Mouse (Mus musculus) heart, embryonic 10.5 days (tissue): ENCODE data around the gene Vgf. TPM values are rescaled to one million over a fixed set of nuclear protein-coding genes. Genes with fewer than 3 reads are reported as not detected.
A peak's percentile ranks its signal among the peaks of the same experiment; 100 is the strongest.

Experiments used
- DNase-seq: peaks from one replicate; pipeline ENCODE4 v3.0.0-alpha.2; 2017; ENCODE audit warnings: low spot score
- H3K27ac ChIP-seq: fragments of 300-500 bp; sonication (generic); 2 replicates; pipeline ENCODE4 v1.5.1; 2016; ENCODE audit warnings: mild to moderate bottlenecking
- H3K27me3 ChIP-seq: fragments of 300-500 bp; sonication (generic); 2 replicates; pipeline ENCODE4 v1.6.1; 2016; ENCODE audit warnings: mild to moderate bottlenecking; ENCODE audit not compliant: poor library complexity, insufficient read depth, severe bottlenecking
- H3K36me3 ChIP-seq: fragments of 300-500 bp; sonication (generic); 2 replicates; pipeline ENCODE4 v1.6.1; 2016; ENCODE audit warnings: mild to moderate bottlenecking, moderate library complexity
- H3K4me1 ChIP-seq: fragments of 300-500 bp; sonication (generic); 2 replicates; pipeline ENCODE4 v1.6.1; 2016; ENCODE audit warnings: mild to moderate bottlenecking
- H3K4me3 ChIP-seq: fragments of 300-500 bp; sonication (generic); 2 replicates; pipeline ENCODE4 v1.5.1; 2016; ENCODE audit warnings: mild to moderate bottlenecking, moderate library complexity
- H3K9me3 ChIP-seq: fragments of 300-500 bp; sonication (generic); 2 replicates; pipeline ENCODE4 v1.6.1; 2016; ENCODE audit warnings: mild to moderate bottlenecking, moderate library complexity
- WGBS: fragments of 180-500 bp; shearing (Covaris S2); methylation state at CpG from one replicate; pipeline ENCODE4 v1.1.7; 2016; 5-methylcytosine and 5-hydroxymethylcytosine counted together
- polyA plus RNA-seq: library from polyadenylated mRNA; unstranded; fragments of >200 nt; fragmentation: Nextera tagmentation; extraction: Ambion mirVana; gene quantifications from 2 replicates; pipeline ENCODE4 v1.2.1, GENCODE M21; 2016

Gene Vgf
- polyA plus RNA-seq, 1 experiment from 2014 or later, result not detected

DNA sequence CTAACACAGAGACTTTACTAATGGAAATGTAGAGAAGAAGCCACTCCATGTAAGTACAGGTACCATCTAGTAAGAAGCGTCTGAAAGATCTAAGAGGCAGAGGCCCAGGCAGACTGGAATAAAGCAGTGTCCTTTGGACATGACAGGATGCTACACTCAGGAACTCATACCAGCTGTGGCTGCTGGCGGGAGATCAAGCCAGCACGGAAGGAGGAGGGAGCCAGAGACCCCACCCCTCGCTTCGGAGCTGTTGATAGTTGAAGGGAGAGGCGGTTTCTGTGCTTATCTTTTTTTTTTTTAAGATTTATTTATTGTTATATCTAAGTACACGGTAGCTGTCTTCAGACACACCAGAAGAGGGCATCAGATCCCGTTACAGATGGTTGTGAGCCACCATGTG is 18.9 kb upstream of the Vgf start:
- Histone ChIP-seq H3K4me1 (no peaks in the 10 kb centered on the region), H3K9me3 (no peaks in the 10 kb centered on the region), H3K27ac (no peak overlapping the region), H3K4me3 (no peak overlapping the region), H3K36me3 (no peaks in the 10 kb centered on the region), H3K27me3 (peaks cover 7% of the 10 kb centered on the region; the same call in 1 of the 2 replicates)
- 49% methylated on average over 8 of the region's 8 CpGs for WGBS
- DNase-seq, result no peak

DNA sequence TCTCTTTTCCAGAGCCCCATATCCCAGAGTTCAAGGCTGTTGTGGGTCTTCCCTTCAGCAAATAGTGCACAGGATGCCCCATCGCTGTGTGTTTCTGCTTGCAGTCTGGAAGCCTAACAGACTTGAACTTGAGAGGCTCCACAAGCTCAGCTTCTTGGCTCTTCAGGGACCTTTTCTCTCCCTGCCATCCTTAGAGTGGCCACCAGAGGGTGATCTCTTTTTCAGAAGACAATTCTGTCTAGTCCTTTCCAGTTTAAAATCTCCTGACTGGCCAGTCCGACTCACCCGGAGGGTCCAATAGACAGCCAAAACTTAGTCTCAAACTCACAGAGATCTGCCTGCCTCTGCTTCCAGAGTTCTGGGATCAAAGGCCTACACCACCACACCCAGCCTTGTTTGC is 16.2 kb upstream of the Vgf start:
- 27% methylated on average over 3 of the region's 3 CpGs for WGBS
- no peak overlapping the region for H3K4me3 ChIP-seq
- no peaks in the 10 kb centered on the region for H3K36me3 ChIP-seq
- H3K4me1 ChIP-seq, result no peaks in the 10 kb centered on the region
- H3K9me3 ChIP-seq, result no peaks in the 10 kb centered on the region
- no peak for DNase-seq
- H3K27me3 ChIP-seq, result peaks cover 7% of the 10 kb centered on the region; the same call in 1 of the 2 replicates
- H3K27ac ChIP-seq, result no peak overlapping the region

DNA sequence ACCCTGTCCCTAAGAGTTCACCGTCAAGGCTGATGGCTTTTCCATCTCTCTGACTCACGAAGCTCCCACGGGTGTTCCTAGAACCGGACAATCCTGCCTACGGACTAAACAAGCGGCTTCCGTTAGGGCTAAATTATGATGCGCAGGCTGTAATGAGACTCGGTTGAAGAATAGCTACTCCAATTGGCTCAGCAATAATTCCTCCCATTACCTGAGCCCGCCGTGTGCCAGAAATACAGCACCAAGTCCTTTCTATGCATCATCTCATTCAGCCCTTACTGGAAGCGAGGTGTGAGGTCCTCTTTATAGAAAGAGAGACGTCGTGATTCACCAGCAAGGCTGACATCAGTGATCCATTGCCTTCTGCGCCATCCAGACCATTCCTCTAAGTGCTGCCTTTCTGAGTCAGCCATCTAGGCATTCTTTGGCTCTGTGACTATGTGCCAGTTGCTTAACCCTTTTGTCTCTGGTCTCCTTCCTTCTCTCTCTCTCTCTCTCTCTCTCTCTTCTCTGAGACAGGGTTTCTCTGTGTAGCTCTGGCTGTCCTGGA is 13.7 kb upstream of the Vgf start:
- H3K4me3 ChIP-seq, result no peak overlapping the region
- no peak for DNase-seq
- H3K4me1 ChIP-seq, result no peaks in the 10 kb centered on the region
- H3K9me3 ChIP-seq, result no peaks in the 10 kb centered on the region
- no peaks in the 10 kb centered on the region for H3K36me3 ChIP-seq
- WGBS, result 77% methylated on average over 15 of the region's 15 CpGs
- H3K27ac ChIP-seq, result no peak overlapping the region
- H3K27me3 ChIP-seq, result peaks cover 7% of the 10 kb centered on the region; the same call in 1 of the 2 replicates

DNA sequence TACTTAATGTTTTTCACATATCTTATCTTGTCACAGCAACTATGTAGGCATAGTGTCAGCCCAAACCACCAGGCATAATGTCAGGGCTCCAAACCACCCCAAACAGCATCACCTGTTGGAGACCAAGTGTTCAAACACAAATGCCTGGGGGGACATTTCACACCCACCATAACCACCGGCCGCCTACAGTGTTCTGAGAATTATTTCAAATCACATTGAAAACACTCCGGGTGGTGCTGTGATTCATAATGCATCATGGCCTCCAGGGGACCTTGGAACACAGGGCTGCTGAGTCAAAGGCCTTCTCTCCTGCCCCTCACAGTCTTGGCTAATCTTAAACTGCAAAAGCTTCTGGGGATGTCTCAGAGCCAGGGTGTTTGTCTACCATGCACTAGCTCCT is 10.3 kb upstream of the Vgf start:
- WGBS, result 81% methylated on average over 3 of the region's 3 CpGs
- Histone ChIP-seq H3K27ac (no peak overlapping the region), H3K36me3 (no peaks in the 10 kb centered on the region), H3K9me3 (no peaks in the 10 kb centered on the region), H3K4me1 (no peaks in the 10 kb centered on the region), H3K4me3 (no peak overlapping the region), H3K27me3 (no peaks in the 10 kb centered on the region)
- no peak for DNase-seq

DNA sequence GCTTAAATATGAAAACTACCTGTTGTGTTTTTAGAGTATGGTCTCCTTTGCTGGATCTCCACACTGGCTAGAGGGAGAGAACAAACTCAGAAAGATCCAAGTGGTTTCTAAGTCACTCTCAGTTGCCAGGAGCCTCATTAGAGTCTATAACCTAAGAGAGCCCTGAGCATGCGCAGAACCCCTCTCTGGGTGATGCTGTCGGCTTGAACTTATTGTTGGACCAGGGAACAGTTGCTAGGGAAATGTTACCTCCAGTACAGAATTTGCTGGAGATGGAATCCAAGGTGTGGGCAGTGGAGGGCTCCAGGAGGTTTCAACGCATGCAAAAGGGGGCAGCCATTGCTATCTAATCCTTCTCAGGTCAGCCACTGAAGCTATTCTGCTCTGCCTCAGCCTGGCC is 1.9 kb upstream of the Vgf start:
- no peak for DNase-seq
- WGBS, result 46% methylated on average over 3 of the region's 3 CpGs
- H3K9me3 ChIP-seq, result no peaks in the 10 kb centered on the region

DNA sequence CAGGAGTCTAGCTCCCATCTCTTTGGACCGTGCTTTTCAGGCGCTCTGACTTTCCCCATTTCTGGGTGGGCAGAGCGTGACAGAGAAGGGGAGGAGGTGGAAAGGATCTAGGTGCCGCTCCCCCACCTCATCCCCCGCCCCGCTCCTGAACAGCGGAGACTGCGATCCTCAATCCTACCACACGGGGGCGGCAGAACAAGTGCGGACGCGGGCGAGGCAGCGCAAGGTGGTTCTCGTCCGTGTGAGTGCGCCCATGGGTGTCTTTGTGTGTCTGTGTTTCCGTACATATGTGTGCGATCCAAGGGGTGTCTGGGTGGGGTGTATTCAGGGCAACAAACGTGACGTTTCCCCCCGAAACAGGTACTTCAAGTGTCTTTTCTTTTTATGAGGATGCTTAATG is 1.1 kb upstream of the Vgf start:
- peak overlapping the region; percentile 27; the same call in 1 of the 2 replicates for H3K4me3 ChIP-seq
- no peak overlapping the region for H3K27ac ChIP-seq
- no peaks in the 10 kb centered on the region for H3K36me3 ChIP-seq
- H3K4me1 ChIP-seq, result peaks cover 15% of the 10 kb centered on the region
- no peak for DNase-seq
- H3K27me3 ChIP-seq, result peaks cover 63% of the 10 kb centered on the region
- WGBS, result under 1% methylated on average over 23 of the region's 23 CpGs
- H3K9me3 ChIP-seq, result no peaks in the 10 kb centered on the region

More for the DNA sequence above, 1.9 kb upstream of the Vgf start:
- Histone ChIP-seq H3K27me3 (peaks cover 56% of the 10 kb centered on the region), H3K4me1 (peaks cover 8% of the 10 kb centered on the region), H3K36me3 (no peaks in the 10 kb centered on the region), H3K4me3 (no peak overlapping the region), H3K27ac (no peak overlapping the region)

DNA sequence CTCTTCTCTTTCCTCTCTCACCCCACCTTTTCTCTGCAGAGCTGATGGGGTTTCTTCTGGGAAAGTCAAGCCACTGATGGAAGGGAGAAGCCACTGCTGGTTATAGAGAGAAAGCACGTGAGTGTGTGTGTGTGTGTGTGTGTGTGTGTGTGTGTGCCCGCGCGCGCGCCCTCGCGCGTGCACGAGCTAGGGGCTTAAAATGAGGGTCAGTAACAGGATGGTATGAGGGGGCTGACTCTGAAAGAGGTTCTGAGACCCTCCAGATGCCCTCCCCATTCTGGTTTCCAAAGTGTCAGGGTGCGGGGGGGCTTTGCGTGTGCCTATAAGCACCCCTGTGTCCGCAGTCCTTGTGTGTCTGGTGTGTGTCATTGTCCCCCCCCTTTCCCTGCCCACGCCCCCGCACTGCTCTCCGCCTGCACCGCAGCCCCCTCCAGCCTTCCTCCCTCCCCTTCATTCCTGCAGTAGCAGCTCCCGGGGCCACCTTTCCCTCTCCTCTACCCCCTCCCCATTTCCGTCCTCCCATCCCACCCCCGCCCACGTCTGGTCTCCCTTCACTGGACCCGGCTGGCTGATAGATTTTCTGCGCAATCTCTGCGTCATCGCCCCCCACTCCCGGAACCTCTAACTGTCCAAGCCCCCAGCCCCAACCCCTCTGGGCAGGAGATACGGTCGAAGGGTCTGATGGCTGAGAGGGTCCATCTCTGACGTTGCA is 2.5 kb downstream of the Vgf start:
- DNase-seq, result no peak
- WGBS, result 5% methylated on average over 28 of the region's 29 CpGs
- H3K36me3 ChIP-seq, result no peaks in the 10 kb centered on the region
- H3K4me3 ChIP-seq, result peak overlapping the region; percentile 54
- H3K27me3 ChIP-seq, result peaks cover 92% of the 10 kb centered on the region
- H3K9me3 ChIP-seq, result no peaks in the 10 kb centered on the region
- H3K27ac ChIP-seq, result no peak overlapping the region
- peaks cover 41% of the 10 kb centered on the region for H3K4me1 ChIP-seq

DNA sequence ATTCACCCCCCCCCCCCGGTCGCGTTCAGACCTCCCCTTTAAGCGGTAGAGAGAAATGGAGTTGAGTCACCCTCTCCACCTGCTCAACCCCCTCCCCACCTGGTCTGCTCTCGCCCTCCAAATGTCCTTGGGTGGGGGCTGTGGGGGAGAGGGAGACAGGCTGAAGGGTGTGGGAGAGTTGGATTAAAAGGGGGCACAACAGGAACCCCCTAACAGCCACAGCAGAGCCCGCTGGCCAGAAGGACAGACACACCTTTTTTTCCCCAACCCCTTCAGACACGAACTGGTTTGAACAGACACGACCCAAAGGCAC is 3.0 kb downstream of the Vgf start:
- 2% methylated on average over 8 of the region's 8 CpGs for WGBS
- Histone ChIP-seq H3K36me3 (no peaks in the 10 kb centered on the region), H3K4me3 (peak overlapping the region; percentile 54), H3K27ac (no peak overlapping the region), H3K27me3 (peaks cover 92% of the 10 kb centered on the region), H3K4me1 (peaks cover 41% of the 10 kb centered on the region), H3K9me3 (no peaks in the 10 kb centered on the region)
- DNase-seq, result no peak

DNA sequence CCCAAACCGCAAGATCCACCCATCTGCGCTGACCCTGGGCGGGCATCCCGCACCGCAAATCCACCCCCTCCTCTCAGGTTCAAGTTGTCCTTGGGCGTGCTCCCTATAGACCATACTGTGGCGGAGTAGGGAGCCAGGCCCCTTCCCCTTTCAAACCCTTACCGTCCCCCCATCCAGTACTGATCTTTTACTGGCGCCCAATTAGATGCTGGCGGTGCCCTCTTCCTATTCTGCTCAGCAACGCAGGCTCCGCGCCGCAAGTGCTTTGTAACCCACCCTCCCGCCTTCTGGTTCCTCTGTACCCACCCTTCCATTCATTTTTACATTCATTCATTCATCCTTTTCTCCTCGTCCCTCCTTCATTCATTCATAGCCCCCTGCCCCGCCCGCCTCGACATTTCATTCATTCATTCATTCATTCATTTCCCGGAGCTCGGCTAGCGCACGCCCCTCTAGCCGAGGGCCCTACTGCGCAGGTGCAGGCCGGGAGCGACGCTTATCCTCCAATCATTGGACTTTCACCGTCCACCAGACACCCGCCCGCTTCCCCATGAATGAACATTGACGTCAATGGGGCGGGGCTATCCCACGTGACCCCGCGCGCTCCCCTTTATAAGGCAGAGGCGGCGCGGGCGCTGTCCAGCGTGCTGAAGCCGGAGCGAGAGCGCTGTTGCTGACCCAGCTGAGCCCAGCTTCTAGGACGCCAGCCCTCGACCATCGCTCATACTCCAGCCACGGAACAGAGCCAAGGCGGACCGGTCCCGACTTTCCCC is 3.6 kb downstream of the Vgf start:
- Histone ChIP-seq H3K27me3 (peaks cover 91% of the 10 kb centered on the region), H3K27ac (no peak overlapping the region), H3K4me3 (peak overlapping the region; percentile 54), H3K36me3 (no peaks in the 10 kb centered on the region), H3K4me1 (peaks cover 41% of the 10 kb centered on the region), H3K9me3 (no peaks in the 10 kb centered on the region)
- under 1% methylated on average over 52 of the region's 52 CpGs for WGBS
- peak; percentile 98 for DNase-seq

DNA sequence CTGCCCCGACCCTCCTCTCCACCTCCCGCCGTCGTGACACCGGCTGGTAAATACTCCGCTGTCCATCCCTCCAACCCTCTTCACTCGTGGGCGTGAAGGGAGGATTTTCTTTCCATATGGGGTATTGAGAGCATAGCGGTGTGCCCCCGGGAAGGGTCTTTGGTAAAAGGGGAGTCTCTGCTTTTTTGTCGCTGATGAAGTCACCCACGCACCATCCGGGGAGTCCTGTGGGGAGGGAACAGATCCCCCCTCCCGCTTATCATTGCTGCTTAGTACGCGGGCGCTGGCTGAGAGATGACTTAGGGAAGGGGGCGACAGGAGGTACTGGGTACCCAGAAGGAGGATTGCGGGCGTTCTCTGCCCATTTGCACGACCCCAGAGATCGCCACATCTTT is 4.2 kb downstream of the Vgf start:
- 16% methylated on average over 22 of the region's 22 CpGs for WGBS

DNA sequence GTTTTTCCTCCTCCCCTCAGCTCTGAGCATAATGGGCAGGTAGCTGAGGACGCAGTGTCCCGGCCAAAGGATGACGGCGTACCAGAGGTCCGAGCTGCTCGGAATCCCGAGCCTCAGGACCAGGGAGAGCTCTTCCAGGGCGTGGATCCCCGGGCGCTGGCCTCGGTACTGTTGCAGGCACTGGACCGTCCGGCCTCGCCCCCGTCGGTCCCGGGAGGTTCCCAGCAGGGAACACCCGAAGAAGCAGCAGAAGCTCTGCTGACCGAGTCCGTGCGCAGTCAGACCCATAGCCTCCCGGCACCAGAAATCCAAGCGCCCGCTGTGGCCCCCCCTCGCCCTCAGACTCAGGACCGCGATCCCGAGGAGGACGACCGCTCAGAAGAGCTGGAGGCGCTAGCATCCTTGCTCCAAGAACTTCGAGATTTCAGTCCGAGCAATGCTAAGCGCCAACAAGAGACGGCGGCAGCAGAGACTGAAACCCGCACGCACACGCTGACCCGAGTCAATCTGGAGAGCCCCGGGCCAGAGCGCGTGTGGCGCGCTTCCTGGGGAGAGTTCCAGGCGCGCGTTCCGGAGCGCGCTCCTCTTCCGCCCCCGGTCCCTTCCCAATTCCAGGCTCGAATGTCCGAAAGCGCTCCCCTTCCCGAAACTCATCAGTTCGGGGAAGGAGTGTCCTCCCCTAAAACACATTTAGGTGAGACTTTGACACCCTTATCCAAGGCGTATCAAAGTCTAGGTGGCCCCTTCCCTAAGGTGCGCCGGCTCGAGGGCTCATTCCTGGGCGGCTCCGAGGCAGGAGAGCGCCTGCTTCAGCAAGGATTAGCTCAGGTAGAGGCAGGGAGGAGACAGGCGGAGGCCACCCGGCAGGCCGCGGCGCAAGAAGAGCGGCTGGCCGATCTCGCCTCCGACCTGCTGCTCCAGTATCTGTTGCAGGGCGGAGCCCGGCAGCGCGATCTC is 5.2 kb downstream of the Vgf start:
- Histone ChIP-seq H3K27ac (no peak overlapping the region), H3K4me1 (peaks cover 41% of the 10 kb centered on the region), H3K4me3 (peak overlapping the region; percentile 62), H3K27me3 (peaks cover 82% of the 10 kb centered on the region), H3K36me3 (peaks cover 15% of the 10 kb centered on the region), H3K9me3 (no peaks in the 10 kb centered on the region)
- 2% methylated on average over 78 of the region's 78 CpGs for WGBS
- DNase-seq, result peak; percentile 78

More for the DNA sequence above, 4.2 kb downstream of the Vgf start:
- Histone ChIP-seq H3K27me3 (peaks cover 91% of the 10 kb centered on the region), H3K36me3 (peaks cover 6% of the 10 kb centered on the region; the same call in 1 of the 2 replicates), H3K4me3 (peak overlapping the region; percentile 54), H3K4me1 (peaks cover 41% of the 10 kb centered on the region), H3K27ac (no peak overlapping the region), H3K9me3 (no peaks in the 10 kb centered on the region)
- no peak for DNase-seq

DNA sequence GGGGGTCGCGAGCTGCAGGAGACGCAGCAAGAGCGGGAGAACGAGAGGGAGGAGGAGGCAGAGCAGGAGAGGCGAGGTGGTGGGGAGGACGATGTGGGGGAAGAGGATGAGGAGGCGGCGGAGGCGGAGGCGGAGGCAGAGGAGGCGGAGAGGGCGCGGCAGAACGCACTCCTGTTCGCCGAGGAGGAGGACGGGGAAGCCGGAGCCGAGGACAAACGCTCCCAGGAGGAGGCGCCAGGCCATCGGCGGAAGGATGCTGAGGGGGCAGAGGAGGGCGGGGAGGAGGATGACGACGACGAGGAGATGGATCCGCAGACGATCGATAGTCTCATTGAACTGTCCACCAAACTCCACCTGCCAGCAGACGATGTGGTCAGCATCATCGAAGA is 5.8 kb downstream of the Vgf start:
- Histone ChIP-seq H3K36me3 (peaks cover 22% of the 10 kb centered on the region), H3K4me3 (peak overlapping the region; percentile 62), H3K27ac (no peak overlapping the region), H3K27me3 (peaks cover 75% of the 10 kb centered on the region), H3K9me3 (no peaks in the 10 kb centered on the region), H3K4me1 (peaks cover 41% of the 10 kb centered on the region)
- 3% methylated on average over 32 of the region's 33 CpGs for WGBS
- no peak for DNase-seq
